Mouse (Mus musculus): Measurements from ENCODE around the gene Gm8138. TPM values are rescaled to one million over a fixed set of nuclear protein-coding genes. Genes with fewer than 3 reads are reported as not detected.

The Gm8138 gene
- not detected for total RNA-seq (2023)

GRCm38 (mm10) chr14:43416250-43416649 is at the start of gene Gm8138:
Gene Gm8138 (minus strand): TSS chr14:43416350.

Other genes with a start within 250 kb of the Gm8138 start
- gene Gm7233, start 236.5 kb downstream of the Gm8138 start, total RNA-seq (2023) = not detected
- not detected for gene Gm8122, start 181.0 kb downstream of the Gm8138 start, total RNA-seq (2023)
- gene Gm8126, start 157.7 kb downstream of the Gm8138 start, total RNA-seq (2023) = not detected
- gene Gm9732, start 141.3 kb downstream of the Gm8138 start, total RNA-seq (2023) = not detected
- gene Gm8127, start 122.5 kb downstream of the Gm8138 start, total RNA-seq (2023) = not detected
- not detected for gene 1700001F09Rik, start 68.5 kb downstream of the Gm8138 start, total RNA-seq (2023)
- gene Gm5799, start 127.2 kb upstream of the Gm8138 start, total RNA-seq (2023) = not detected
- gene Gm17654, start 162.8 kb upstream of the Gm8138 start, total RNA-seq (2023) = not detected
- not detected for gene Gm10375, start 191.7 kb upstream of the Gm8138 start, total RNA-seq (2023)